Mouse (Mus musculus): ENCODE results near the gene Sptbn4.

The Sptbn4 gene

GRCm38 (mm10) chr7:27354144-27354543, 93.3 kb downstream of the Sptbn4 start:
- no peak for DNase-seq (ENCODE audit: low spot score in 2 of 2)

DNA sequence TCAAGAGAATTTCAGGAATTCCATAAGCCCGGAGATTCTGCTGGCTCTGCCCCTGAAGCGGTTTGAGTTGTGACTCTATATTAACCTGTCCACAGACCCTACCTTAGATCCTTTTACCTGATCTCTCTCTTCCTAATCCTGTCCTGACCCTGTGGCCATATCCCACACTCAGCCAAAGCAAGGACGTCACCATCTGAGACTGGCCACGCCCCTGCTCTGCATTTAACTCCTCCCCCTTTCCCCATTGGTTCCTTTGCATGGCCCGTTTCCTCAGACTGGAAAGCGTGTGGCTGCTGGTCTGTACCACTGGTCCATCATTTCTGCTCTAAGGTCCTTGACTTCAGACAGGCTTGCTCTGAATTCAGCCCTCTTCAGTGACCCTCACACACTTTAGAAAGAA, 102.0 kb downstream of the Sptbn4 start:
- no peak for DNase-seq (ENCODE audit: low spot score in 2 of 2)

- no peak for DNase-seq (ENCODE audit: low spot score in 2 of 2)
Measured at GRCm38 (mm10) chr7:27342595-27342994, 104.9 kb downstream of the Sptbn4 start.

DNA sequence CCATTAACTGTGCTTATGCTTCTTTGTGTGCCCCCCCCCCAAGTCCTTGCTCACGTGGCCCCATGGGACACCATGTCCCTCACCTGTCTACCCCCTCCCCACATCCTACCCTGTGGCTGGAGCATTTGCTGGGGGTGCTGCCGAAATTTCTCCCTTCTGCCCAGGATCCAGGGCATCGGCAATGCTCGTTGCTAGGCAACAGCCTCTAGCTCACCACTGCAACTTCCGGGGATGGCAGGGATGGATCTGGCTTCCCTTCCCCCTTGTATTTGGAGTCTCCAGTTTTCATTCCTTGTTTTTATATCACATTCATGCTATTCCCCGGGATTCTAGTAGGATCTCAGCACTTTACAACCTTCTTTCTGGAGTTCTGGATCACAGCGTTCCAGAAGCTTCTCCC, 108.0 kb downstream of the Sptbn4 start:
- no peak for DNase-seq (ENCODE audit: low spot score in 2 of 2)

GRCm38 (mm10) chr7:27339114-27339513, 108.4 kb downstream of the Sptbn4 start:
- DNase-seq (ENCODE audit: low spot score in 2 of 2): no peak

DNA sequence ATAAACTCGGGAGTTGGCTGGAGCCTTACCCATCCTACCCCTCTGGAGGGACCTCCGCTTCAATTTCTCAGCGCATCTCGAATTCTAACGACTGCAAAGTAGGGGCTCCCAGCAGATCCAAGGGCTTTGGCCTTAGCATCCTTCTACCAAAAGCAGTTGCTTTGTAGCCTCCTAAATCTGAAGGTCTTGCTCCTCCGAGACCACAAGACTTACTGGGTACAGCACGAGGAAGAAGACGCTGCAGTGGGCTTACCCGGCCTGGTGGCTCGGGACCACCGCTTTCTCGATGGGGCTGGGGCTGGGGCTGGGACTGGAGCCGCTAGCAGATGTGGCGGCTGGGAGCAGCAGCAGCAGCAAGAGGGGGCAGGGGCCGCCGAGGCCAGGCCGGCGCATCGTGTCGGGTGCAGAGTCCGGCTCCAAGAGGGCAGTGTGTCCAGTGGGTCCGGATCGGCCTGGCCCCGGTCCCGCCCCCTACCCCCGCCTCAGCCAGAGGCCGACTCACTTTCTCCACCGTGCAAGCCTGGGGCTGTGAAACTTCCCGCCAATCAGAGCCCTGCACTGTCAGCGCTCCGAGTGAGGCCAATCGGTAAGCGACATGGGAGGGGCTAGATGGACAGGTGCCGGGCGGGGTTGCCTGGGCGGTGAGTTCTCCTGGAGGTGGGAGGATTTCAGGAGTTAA, 110.2 kb downstream of the Sptbn4 start, which contains the start of gene Ltbp4:
TSS of gene Ltbp4 (minus strand) at position 518 of the 679 bp plus-strand sequence.
- DNase-seq (ENCODE audit: low spot score in 2 of 2): no peak

DNA sequence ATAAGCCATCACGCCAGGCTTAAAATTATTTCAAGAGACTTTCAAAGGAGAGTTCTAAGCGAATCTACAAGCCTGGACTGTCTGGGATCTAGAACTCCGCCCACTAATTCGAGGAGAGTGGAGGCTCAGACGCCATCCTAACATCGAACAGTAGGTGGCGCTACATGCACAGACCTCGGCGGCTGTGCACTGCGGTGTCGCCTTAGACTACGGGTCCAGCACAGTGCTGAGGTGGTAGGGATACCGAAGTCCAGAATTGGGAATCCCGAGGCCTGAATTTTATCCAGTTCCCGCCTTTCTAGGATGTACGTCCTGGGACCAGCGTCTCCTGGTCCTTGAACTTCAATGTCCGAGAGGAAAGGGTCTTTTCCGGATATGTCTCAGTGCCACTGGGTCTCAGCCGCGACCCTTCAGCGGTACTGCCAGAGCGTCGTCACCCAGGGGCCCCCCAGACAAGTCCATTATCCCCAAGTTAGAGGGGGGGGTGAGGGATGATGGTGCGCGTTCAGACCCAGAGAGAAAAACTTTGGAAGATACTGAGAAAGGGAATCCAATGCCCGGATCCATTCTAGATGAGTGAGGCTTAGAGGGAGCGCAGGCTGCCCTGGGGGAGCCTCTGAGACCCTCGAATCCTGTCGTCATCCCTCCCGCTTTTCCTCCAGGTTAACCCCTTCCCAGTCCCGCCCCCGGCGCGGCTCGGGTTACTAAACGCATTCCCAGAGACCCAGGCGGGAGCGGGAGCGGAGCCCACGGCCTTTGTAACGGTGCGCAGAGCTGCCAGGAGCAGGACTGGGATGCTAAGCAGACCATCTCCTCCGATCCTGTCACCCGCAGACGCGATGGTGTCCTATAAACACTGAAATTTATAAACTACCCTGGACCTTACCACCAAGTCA, 111.3 kb downstream of the Sptbn4 start:
- DNase-seq (ENCODE audit: low spot score in 2 of 2): peak; percentile 84 to 94

DNA sequence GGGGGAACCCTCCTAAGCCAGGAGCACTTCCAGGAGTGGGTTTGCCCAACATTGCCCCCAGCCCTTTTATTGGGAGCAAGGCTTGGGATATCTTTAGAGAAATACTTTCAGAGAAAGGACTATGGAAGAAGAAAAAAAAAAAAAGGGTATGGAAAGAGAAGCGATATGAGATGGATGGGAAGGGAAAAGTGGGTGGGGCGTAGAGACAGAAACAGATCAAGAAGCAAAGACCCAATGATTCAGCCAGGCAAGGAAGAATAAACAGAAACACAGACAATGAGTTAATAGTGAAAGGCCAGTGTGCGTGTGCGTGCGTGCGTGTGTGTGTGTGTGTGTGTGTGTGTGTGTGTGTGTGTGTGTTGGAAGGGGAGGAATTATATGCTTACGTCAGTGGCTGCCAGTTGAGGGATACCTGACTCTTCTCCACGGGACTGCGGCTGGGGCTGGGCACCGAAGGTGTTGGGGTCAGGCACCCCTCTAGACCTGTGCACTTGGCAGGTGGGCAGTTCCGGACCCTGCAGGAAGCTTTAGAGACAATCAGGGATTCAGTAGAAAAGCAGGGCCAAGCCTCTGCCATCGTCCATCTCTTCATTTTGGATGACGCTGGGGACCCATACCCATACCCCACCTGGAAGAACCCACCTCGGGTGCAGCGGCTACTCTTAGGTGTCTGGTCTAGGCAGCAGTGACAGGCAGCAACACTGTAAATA, 112.3 kb downstream of the Sptbn4 start:
- no peak for DNase-seq (ENCODE audit: low spot score in 2 of 2)

- peak in 1 of 2 experiments; percentile 39 for DNase-seq (ENCODE audit: low spot score in 2 of 2)
Measured at GRCm38 (mm10) chr7:27334405-27334911, 113.0 kb downstream of the Sptbn4 start.

DNA sequence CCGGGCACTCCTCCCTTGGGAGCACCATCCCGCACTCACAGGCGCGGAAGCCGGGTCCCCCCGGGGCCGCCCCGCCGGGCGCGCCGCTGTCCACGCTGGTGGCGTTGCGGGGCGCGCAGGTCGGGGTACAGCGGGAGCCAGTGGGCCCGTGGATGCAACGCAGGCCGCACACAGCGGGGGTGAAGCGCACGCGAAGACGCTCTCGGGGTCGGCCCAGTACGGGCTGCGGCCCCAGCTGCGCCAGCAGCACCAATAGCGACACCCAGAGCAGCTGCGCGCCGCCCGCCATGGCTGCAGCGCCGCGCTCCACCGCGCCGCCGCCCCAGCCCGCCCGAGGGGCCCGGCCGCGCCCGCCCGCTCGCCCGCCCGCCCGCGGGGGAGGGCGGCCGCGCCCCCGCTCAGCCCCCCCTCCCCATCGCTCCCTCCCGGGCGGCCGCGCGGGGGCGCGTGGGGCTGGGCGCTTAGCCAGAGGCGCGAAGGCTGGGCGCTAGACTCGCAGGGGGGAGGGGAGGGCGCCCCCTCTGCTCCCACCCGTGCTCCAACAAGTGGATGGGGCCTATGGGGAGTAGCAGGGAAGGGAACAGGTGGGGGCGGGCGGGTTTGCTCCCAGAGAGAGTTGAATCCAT, 114.1 kb downstream of the Sptbn4 start:
- DNase-seq (ENCODE audit: low spot score in 2 of 2): no peak

DNA sequence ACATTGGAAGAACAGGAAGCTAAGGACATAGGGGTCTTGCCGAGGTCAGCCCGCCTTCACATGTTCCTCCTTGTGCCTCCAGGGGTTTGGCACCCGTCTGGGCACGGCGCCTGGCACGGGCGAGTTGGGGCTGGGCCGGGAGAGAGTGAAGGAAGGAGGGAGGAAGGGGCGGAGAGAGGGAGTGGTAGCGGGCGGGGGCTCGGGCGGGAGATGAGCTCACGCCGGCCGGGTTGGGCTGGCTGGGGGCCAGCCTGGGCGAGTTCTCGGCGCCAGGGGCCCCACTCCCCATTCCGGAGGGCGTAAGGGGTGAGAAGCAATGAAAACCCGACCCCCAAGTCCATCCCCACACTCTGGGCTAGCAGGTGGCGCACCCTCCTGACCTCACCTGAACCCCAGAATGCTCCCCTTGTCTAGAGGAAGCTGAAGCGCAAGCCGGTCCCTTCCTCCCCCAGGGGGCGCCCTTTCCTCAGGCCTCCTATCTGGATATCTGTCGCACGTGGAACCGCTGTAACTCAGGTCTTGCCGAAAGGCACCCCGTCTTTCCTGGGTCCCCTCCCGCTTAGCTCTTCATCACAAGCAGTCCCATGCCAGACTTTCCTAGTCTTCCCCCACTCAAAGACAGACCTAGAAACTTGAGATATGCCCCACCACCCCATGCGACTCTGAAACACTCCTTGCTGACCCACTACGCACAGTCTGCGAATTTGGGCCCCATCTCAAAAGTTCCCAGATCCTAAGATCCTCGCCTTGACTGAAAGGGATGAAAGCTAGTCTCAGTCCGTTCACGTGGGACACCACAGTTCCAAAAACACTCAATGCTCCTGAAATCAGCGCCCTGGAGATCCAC, 114.9 kb downstream of the Sptbn4 start:
- peak; percentile 86 to 97 for DNase-seq (ENCODE audit: low spot score in 2 of 2)

DNA sequence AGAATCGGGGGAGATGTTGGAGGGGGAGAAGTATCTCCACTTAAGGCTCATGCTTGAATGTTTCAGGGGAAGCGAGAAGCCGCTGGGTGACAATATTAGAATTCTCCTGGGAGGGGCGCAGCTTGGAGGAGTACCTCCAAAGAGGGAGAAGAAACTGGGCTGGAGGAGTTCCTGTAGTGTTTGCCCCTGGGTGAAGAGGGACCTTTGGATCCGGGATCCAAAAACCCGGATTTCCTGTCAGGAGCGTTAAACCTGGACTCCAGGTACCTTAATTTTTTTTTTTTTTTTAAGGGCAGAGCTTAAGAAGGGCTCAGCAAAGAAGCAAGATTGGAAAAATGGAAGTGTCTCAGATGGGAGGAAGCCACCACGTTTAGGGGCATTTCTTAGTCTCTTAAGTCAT, 115.6 kb downstream of the Sptbn4 start:
- DNase-seq (ENCODE audit: low spot score in 2 of 2): no peak

GRCm38 (mm10) chr7:27331541-27331851, 116.0 kb downstream of the Sptbn4 start:
- no peak for DNase-seq (ENCODE audit: low spot score in 2 of 2)

DNA sequence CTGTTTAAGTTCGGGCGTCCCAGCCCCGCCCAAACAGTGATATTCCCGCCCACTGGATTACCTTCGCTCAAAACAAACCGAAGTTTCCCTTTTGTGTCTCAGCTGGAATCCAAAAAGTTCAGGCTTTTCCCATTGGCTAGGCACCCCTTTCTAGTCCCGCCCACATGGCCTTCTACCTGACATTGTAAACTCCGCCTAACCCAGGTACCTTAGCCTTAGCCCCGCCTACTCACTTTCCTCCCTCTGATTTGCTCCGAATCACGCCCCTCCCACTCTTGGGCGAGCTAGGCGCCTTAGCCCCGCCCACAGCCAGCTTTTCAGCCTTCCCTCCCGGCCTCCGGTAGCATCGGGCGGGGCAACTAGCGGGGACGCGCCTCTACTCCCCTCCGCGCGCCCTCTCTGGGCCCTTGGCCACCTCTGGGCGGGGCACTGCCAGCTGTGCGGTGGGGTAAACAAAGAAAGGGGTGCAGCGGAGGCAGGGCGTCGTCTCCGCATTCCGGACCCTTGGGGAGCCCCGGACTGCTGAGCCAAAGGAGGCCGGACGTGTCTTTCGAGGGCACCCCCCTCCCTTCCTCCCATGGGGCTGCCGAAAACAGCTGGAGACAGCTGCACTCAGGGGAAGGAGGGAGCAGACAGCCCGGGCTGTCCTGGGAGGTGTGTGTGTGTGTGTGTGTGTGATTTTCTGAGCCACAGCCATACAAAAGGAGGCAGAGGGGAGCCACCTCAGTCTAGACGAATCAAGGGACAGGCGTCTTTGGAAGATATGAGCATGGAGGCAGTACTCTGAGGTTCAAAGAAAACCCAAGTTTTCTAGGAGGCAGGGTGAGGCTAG, 116.6 kb downstream of the Sptbn4 start:
- peak; percentile 87 to 91 for DNase-seq (ENCODE audit: low spot score in 2 of 2)

GRCm38 (mm10) chr7:27329981-27330380, 117.5 kb downstream of the Sptbn4 start:
- no peak for DNase-seq (ENCODE audit: low spot score in 2 of 2)

GRCm38 (mm10) chr7:27329326-27329947, 118.0 kb downstream of the Sptbn4 start:
- peak; percentile 84 to 95 for DNase-seq (ENCODE audit: low spot score in 2 of 2)

GRCm38 (mm10) chr7:27328648-27329047, 118.8 kb downstream of the Sptbn4 start:
- DNase-seq (ENCODE audit: low spot score in 2 of 2): no peak

DNA sequence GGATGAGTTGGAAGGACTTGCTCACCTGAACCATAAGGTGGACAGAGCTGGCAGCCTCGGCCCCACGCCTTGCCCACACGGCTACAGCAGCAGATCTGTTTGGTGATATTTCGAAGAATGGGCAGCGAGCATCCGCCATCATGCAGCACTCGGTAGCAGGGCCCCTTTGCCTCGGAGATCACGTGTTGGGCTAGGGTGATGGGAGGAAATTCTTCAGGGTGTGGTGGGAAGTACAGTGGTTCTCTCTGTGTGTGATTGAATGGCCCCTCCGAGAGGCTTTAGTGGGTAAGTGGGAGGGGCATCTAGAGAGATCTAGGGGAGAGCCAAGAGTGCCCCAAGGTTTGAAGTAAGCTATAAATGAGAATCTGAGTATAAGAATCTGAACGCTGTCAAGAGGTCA, 119.3 kb downstream of the Sptbn4 start:
- no peak for DNase-seq (ENCODE audit: low spot score in 2 of 2)

DNA sequence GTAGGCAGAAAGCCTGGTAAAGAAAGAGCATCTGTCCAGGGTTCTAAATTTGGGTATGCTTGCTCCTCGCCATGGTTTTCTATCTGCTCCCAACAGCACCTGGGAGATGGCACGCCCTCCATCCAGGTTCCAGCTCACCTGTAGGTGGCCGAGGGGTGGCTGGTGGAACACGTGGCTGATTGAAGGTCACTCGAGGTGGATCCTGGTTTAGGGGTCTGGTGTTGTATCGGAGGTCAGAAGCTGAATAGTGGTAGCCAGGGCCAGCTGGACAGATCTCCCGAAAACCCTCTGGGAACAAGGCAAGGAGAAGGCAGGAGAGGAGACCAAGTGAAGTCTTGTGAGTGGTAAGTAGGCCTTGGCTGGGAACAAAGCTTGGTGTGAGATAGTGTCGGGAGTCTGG, 120.0 kb downstream of the Sptbn4 start:
- no peak for DNase-seq (ENCODE audit: low spot score in 2 of 2)
